Mouse (Mus musculus): ENCODE results near the gene Gfap.

GRCm38 (mm10) chr11:102884616-102885219 lies 16.0 kb downstream of the Gfap start, which contains the start of gene Fam187a:
- no peak for TF ChIP-seq CHD2 (IDR thresholded peaks at IDR 0.05; ENCODE audit: low read depth, low read length)
- TF ChIP-seq HCFC1 (IDR thresholded peaks at IDR 0.05; ENCODE audit: borderline replicate concordance, insufficient read depth, low read length): no peak

Data from ES-E14 (cell line).